Mouse (Mus musculus) MEL (cell line): Measurements from ENCODE around the gene Pla2g16. TPM values are rescaled to one million over a fixed set of nuclear protein-coding genes. Genes with fewer than 3 reads are reported as not detected.
A peak's percentile ranks its signal among the peaks of the same experiment; 100 is the strongest.

ENCODE experiments used
- DNase-seq: peaks from one replicate; pipeline ENCODE4 v3.0.0; 2011; ENCODE audit warnings: low read depth, low spot score
- H3K27ac ChIP-seq: 2 replicates; pipeline ENCODE4 v1.5.1; 2012; ENCODE audit warnings: low read depth, mild to moderate bottlenecking, control low read depth, low read length, moderate library complexity; ENCODE audit not compliant: control insufficient read depth
- H3K27me3 ChIP-seq, 2 experiments: fragments of 150-350 bp in 1 of 2; sonication (generic) in 1 of 2; 2 replicates each; pipeline ENCODE4 v1.6.1; 2012; ENCODE audit warnings: low read length in 2 of 2, mild to moderate bottlenecking in 2 of 2, improper control_type of control experiment in 1 of 2, moderate library complexity in 1 of 2; ENCODE audit not compliant: insufficient read depth in 2 of 2, control insufficient read depth in 1 of 2
- H3K36me3 ChIP-seq, 2 experiments: 2 replicates each; pipeline ENCODE4 v1.6.1; 2012 to 2014; ENCODE audit warnings: low read length in 2 of 2, improper control_type of control experiment in 1 of 2, inconsistent platforms in 1 of 2, mild to moderate bottlenecking in 1 of 2; ENCODE audit not compliant: insufficient read depth in 2 of 2, control insufficient read depth in 1 of 2
- H3K4me1 ChIP-seq, 2 experiments: fragments of 150-350 bp in 1 of 2; sonication (generic) in 1 of 2; 2 replicates each; pipeline ENCODE4 v1.6.1; 2012; ENCODE audit warnings: low read length in 2 of 2, improper control_type of control experiment in 1 of 2, mild to moderate bottlenecking in 1 of 2; ENCODE audit not compliant: insufficient read depth in 2 of 2, control insufficient read depth in 1 of 2
- H3K4me3 ChIP-seq, 2 experiments: fragments of 150-350 bp in 1 of 2; sonication (generic) in 1 of 2; 2 replicates each; pipeline ENCODE4 v1.5.1; 2012; ENCODE audit warnings: low read depth in 2 of 2, low read length in 2 of 2, mild to moderate bottlenecking in 2 of 2, moderate library complexity in 2 of 2, control low read depth in 1 of 2, improper control_type of control experiment in 1 of 2; ENCODE audit not compliant: control insufficient read depth in 1 of 2, insufficient read depth in 1 of 2
- H3K79me2 ChIP-seq: 2 replicates; pipeline ENCODE4 v1.6.1; 2012; ENCODE audit warnings: mild to moderate bottlenecking, low read length, moderate library complexity; ENCODE audit not compliant: control insufficient read depth, poor library complexity, insufficient read depth
- H3K9ac ChIP-seq: 2 replicates; pipeline ENCODE4 v1.6.1; 2012; ENCODE audit warnings: low read depth, mild to moderate bottlenecking, control low read depth, low read length, moderate library complexity; ENCODE audit not compliant: control insufficient read depth, poor library complexity, severe bottlenecking
- H3K9me3 ChIP-seq: fragments of 150-350 bp; sonication (generic); replicated peaks from 2 replicates; pipeline ENCODE4 v1.6.1; 2012; ENCODE audit warnings: mild to moderate bottlenecking, low read length, improper control_type of control experiment, moderate library complexity; ENCODE audit not compliant: insufficient read depth
- BHLHE40 ChIP-seq: IDR thresholded peaks from 2 replicates; pipeline ENCODE4 v1.6.1; 2012; ENCODE audit warnings: low read depth, mild to moderate bottlenecking, inconsistent platforms, low read length, improper control_type of control experiment, borderline replicate concordance
- E2F4 ChIP-seq: IDR thresholded peaks from 2 replicates; pipeline ENCODE4 v1.6.1; 2011; ENCODE audit warnings: low read depth, low read length, improper control_type of control experiment, borderline replicate concordance
- EP300 ChIP-seq, 2 experiments: IDR thresholded peaks; 2 replicates each; pipeline ENCODE4 v1.6.1; 2011; ENCODE audit warnings: improper control_type of control experiment in 2 of 2, low read length in 2 of 2, low read depth in 1 of 2, mild to moderate bottlenecking in 1 of 2
- ETS1 ChIP-seq: IDR thresholded peaks from 2 replicates; pipeline ENCODE4 v1.6.1; 2012; ENCODE audit warnings: low read depth, mild to moderate bottlenecking, inconsistent platforms, low read length, improper control_type of control experiment, moderate library complexity
- KAT2A ChIP-seq: conservative IDR thresholded peaks from 2 replicates; pipeline ENCODE4 v1.6.1; 2012; ENCODE audit warnings: low read depth, low read length, improper control_type of control experiment, inconsistent platforms
- MAFK ChIP-seq: IDR thresholded peaks from 2 replicates; pipeline ENCODE4 v1.6.1; 2011; ENCODE audit warnings: low read depth, mild to moderate bottlenecking, low read length, improper control_type of control experiment, borderline replicate concordance
- MAX ChIP-seq: IDR thresholded peaks from 2 replicates; pipeline ENCODE4 v1.6.1; 2011; ENCODE audit warnings: low read length, improper control_type of control experiment
- MYB ChIP-seq: IDR thresholded peaks from 2 replicates; pipeline ENCODE4 v1.6.1; 2011; ENCODE audit warnings: mild to moderate bottlenecking, low read depth, low read length, improper control_type of control experiment
- POLR2A ChIP-seq, 2 experiments: IDR thresholded peaks; 2 replicates each; pipeline ENCODE4 v1.6.1; 2011 to 2012; ENCODE audit warnings: low read length in 2 of 2, mild to moderate bottlenecking in 2 of 2, control low read depth in 1 of 2, improper control_type of control experiment in 1 of 2, low read depth in 1 of 2, moderate library complexity in 1 of 2; ENCODE audit not compliant: control insufficient read depth in 1 of 2, insufficient read depth in 1 of 2, poor library complexity in 1 of 2
- POLR2AphosphoS2 ChIP-seq: IDR thresholded peaks from 2 replicates; pipeline ENCODE4 v1.6.1; 2011; ENCODE audit warnings: low read length, improper control_type of control experiment
- RAD21 ChIP-seq: IDR thresholded peaks from 2 replicates; pipeline ENCODE4 v1.6.1; 2011; ENCODE audit warnings: mild to moderate bottlenecking, low read depth, low read length, improper control_type of control experiment
- SIN3A ChIP-seq: IDR thresholded peaks from 2 replicates; pipeline ENCODE4 v1.6.1; 2012; ENCODE audit warnings: low read length, improper control_type of control experiment, inconsistent platforms
- TAL1 ChIP-seq: IDR thresholded peaks from 2 replicates; pipeline ENCODE4 v1.6.1; 2012; ENCODE audit warnings: mild to moderate bottlenecking, inconsistent platforms, low read length, moderate library complexity, mixed read lengths
- TBP ChIP-seq: IDR thresholded peaks from 2 replicates; pipeline ENCODE4 v1.8.0; 2011; ENCODE audit warnings: low read depth, low read length, improper control_type of control experiment
- TCF12 ChIP-seq: IDR thresholded peaks from 2 replicates; pipeline ENCODE4 v1.6.1; 2014; ENCODE audit warnings: low read depth, mild to moderate bottlenecking, inconsistent platforms, low read length, improper control_type of control experiment, moderate library complexity
- USF2 ChIP-seq, 2 experiments: IDR thresholded peaks; 2 replicates each; pipeline ENCODE4 v1.6.1; 2011 to 2012; ENCODE audit warnings: improper control_type of control experiment in 2 of 2, low read length in 2 of 2, borderline replicate concordance in 1 of 2, inconsistent platforms in 1 of 2, low read depth in 1 of 2, mild to moderate bottlenecking in 1 of 2; ENCODE audit not compliant: insufficient read depth in 1 of 2
- ZMIZ1 ChIP-seq: IDR thresholded peaks from 2 replicates; pipeline ENCODE4 v1.6.1; 2012; ENCODE audit warnings: low read depth, mild to moderate bottlenecking, inconsistent platforms, low read length, improper control_type of control experiment, moderate library complexity
- polyA plus RNA-seq, 2 experiments: library from polyadenylated mRNA; stranded (reverse) in 1 of 2; unstranded in 1 of 2; fragments of >175 nt in 1 of 2; fragments of >200 nt in 1 of 2; gene quantifications; 2 replicates each; pipeline versions ENCODE4 v1.2.1 to v1.2.4; 2012; ENCODE audit warnings: low replicate concordance in 2 of 2, low read depth in 1 of 2; ENCODE audit not compliant: insufficient read length in 2 of 2, insufficient read depth in 1 of 2, missing spikeins in 1 of 2
- total RNA-seq: library from RNA; depleted of rRNA; stranded (reverse); fragments of 300-350 nt; gene quantifications from 2 replicates; pipeline ENCODE4 v1.2.3, GENCODE M21; 2012

Gene Pla2g16
- total and polyA plus RNA-seq, 3 experiments = 19.0 to 24.7 TPM; not detected in 1

- H3K36me3 ChIP-seq = peaks cover 0 to 11% of the 10 kb centered on the region in 2 experiments; a peak in 2 of 4 replicates
- peaks cover 8 to 14% of the 10 kb centered on the region in 2 experiments for H3K4me1 ChIP-seq
- DNase-seq = peak; percentile 51
Measured at GRCm38 (mm10) chr19:7561456-7561855, 4.2 kb downstream of the Pla2g16 start.

DNA sequence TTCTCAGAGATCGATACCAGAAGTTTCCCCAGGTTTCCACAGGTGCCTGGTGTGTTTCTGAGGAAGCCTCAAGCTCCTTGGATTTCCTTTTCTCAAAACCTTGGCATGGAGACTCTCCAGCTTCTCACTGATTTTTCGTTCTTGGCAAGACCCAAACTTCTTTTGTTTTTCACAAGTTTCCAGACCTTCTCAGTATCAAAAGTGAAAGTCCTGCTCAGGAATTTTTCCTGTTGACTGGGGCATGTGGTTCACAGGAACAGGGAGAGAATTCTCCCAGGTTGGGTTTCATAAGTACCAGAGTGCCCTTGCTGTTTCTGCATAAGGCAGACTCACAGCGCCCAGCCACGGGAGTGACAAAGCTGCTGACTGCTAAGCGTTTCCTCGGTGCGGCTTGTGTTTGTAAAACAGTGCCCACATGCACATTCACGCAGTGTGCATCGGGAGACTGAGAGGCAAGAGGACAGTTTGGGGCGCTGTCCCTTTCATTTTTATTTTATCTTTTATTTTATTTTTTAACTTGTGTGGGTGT is 5.4 kb downstream of the Pla2g16 start:
- DNase-seq = no peak
- H3K9me3 ChIP-seq = no peaks in the 10 kb centered on the region
- TF ChIP-seq MYB (no peak), TAL1 (no peak), USF2 (IDR thresholded peaks at IDR 0.05; ENCODE audit: borderline replicate concordance in 1 of 2, insufficient read depth in 1 of 2, low read depth in 1 of 2, low read length in 2 of 2) (no peak), KAT2A (no peak), BHLHE40 (no peak), TBP (no peak), ZMIZ1 (no peak), EP300 (IDR thresholded peaks at IDR 0.05; ENCODE audit: low read depth in 1 of 2, low read length in 2 of 2) (no peak)
- no peak overlapping the region for H3K9ac ChIP-seq
- no peak overlapping the region for H3K4me3 ChIP-seq
- no peaks in the 10 kb centered on the region for H3K27me3 ChIP-seq
- H3K4me1 ChIP-seq = peaks cover 4 to 14% of the 10 kb centered on the region in 2 experiments
- no peak overlapping the region for H3K27ac ChIP-seq
- peaks cover 2% of the 10 kb centered on the region; the same call in 1 of the 2 replicates for H3K79me2 ChIP-seq
- H3K36me3 ChIP-seq = peaks cover 0 to 11% of the 10 kb centered on the region in 2 experiments; a peak in 2 of 4 replicates

More at GRCm38 (mm10) chr19:7561456-7561855, 4.2 kb downstream of the Pla2g16 start:
- H3K9ac ChIP-seq = no peak overlapping the region
- H3K27ac ChIP-seq = no peak overlapping the region
- H3K27me3 ChIP-seq = no peaks in the 10 kb centered on the region
- no peaks in the 10 kb centered on the region for H3K9me3 ChIP-seq
- H3K79me2 ChIP-seq = peaks cover 3% of the 10 kb centered on the region; the same call in 1 of the 2 replicates
- H3K4me3 ChIP-seq = no peak overlapping the region
- TF ChIP-seq E2F4 (no peak), MAX (no peak), POLR2A (IDR thresholded peaks at IDR 0.05; ENCODE audit: control insufficient read depth in 1 of 2, insufficient read depth in 1 of 2, low read depth in 1 of 2, low read length in 2 of 2, poor library complexity in 1 of 2) (no peak), SIN3A (0 out of 2 replicates have a peak, but pooled peaks have one; percentile 33), RAD21 (no peak), ETS1 (0 out of 2 replicates have a peak, but pooled peaks have one; percentile 21), TBP (no peak), POLR2AphosphoS2 (no peak), MAFK (no peak), TCF12 (no peak)
